Mouse (Mus musculus) bone marrow, adult 2 months (tissue): ENCODE measurements around the gene Fen1. TPM values are rescaled to one million over a fixed set of nuclear protein-coding genes. Genes with fewer than 3 reads are reported as not detected.

Experiments used
- H3K27ac ChIP-seq: fragments of 200-500 bp; 2 replicates; pipeline ENCODE4 v1.5.1; 2012; ENCODE audit warnings: low read depth, mild to moderate bottlenecking, control low read depth, inconsistent platforms, low read length; ENCODE audit not compliant: control insufficient read depth, poor library complexity, insufficient read depth
- H3K4me1 ChIP-seq: fragments of 200-500 bp; 2 replicates; pipeline ENCODE4 v1.6.1; 2011; ENCODE audit warnings: low read length; ENCODE audit not compliant: control insufficient read depth, insufficient read depth
- H3K4me3 ChIP-seq: fragments of 200-500 bp; replicated peaks from 2 replicates; pipeline ENCODE3; 2011; ENCODE audit warnings: mild to moderate bottlenecking, low read depth, low read length, control low read depth; ENCODE audit not compliant: control insufficient read depth
- CTCF ChIP-seq: fragments of 200-500 bp; IDR thresholded peaks from 2 replicates; pipeline ENCODE4 v1.5.1; 2011; ENCODE audit warnings: low read length, control low read depth; ENCODE audit not compliant: control insufficient read depth, insufficient read depth
- POLR2A ChIP-seq: fragments of 200-500 bp; IDR thresholded peaks from 2 replicates; pipeline ENCODE4 v1.6.1; 2011; ENCODE audit warnings: low read depth, mild to moderate bottlenecking, control low read depth, low read length, borderline replicate concordance; ENCODE audit not compliant: control insufficient read depth
- WGBS: fragments of 180-500 bp; shearing (Covaris S2); methylation state at CpG from one replicate; pipeline ENCODE4 v1.1.7; 2018; 5-methylcytosine and 5-hydroxymethylcytosine counted together
- polyA plus RNA-seq: library from polyadenylated mRNA; stranded (reverse); fragments of >200 nt; gene quantifications from 2 replicates; pipeline ENCODE4 v1.2.4, GENCODE M21; 2011; ENCODE audit warnings: low replicate concordance; ENCODE audit not compliant: missing spikeins, insufficient read depth, insufficient read length

Fen1 gene
- polyA plus RNA-seq, 1 experiment: 64.3 TPM

DNA sequence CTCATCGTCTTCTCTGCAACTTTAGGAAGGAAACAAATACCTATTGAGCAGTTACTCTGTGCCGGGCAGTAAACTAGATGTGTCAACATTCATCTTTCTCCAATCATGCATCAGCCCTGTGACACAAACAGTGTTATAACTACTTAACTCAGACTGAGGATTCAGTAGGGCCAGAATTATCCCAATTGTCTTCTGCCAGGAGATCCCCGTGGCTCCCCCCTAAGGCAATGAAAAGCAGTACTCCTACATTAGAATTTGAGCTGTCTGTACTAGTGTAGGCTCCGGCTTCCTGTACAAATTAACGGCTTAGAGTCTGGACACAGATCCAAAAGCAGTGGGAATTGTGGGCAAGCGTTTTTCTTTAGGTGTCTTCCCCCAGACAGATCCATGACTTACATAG is 1.1 kb upstream of the Fen1 start:
- H3K4me1 ChIP-seq: no peaks in the 10 kb centered on the region; the same call in 1 of the 2 replicates
- TF ChIP-seq POLR2A: no peak
- no peak for TF ChIP-seq CTCF
- no peak overlapping the region for H3K4me3 ChIP-seq
- H3K27ac ChIP-seq: no peak overlapping the region
- 64% methylated on average over 6 of the region's 6 CpGs for WGBS

DNA sequence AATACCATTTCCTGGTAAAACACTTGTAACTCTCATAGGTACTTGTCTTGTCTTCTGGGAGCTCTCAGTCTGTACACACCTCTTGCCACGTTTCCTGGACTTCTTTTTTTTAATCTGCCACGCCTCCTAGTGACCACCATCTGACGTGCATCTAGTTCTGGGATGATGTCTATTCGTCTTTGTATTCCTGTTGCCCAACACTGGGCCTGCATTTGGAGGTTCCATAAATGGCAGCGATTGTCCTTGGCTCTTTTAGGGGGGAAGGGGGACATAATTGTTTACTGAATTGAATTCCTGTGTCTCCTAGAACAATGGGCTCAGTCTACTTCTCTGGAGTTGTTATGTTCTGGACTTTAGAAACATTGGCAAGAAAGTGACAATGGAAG is 640 bp upstream of the Fen1 start:
- TF ChIP-seq CTCF: no peak
- TF ChIP-seq POLR2A: no peak
- H3K4me3 ChIP-seq: peak overlapping the region; percentile 34
- H3K4me1 ChIP-seq: no peaks in the 10 kb centered on the region; the same call in 1 of the 2 replicates
- H3K27ac ChIP-seq: no peak overlapping the region
- 1% methylated on average over 5 of the region's 5 CpGs for WGBS

DNA sequence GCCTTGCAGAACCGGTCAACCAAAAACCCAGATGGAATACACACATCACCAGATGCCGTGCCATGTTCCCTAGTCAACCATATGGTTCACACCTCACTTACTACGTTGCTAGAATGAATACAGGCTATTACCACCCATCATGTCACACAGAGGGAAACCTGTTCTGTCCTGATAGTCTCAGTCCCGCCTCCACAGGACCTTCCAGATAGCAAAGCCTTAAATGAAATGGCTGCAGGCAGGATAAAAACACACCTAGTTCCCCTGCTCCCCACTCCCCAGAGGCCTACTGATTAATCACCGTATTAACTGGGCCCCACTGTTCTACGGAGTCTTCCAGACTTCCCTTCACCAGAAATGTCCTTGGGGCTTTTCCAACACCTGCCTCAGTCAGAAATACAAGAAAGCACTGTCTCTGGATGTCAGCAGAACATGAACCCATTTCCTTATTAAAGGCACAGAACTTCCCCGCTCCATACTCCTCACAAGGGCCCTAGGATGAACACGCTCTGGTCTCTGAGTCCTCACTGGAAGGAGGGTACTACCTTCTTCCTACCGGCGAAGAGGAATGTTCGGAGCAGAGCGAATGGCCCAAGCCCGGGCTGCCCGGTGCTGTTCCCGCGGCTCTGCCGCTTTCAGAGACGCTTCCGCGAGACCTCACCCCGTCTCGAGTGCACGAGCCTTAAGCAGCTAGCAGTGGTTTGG is 672 bp downstream of the Fen1 start:
- Histone ChIP-seq H3K4me1 (no peaks in the 10 kb centered on the region; the same call in 1 of the 2 replicates), H3K27ac (peak overlapping the region; percentile 82), H3K4me3 (peak overlapping the region; percentile 90)
- TF ChIP-seq POLR2A (peak; percentile 65; the same call in 1 of the 2 replicates), CTCF (no peak)
- WGBS: 1% methylated on average over 23 of the region's 23 CpGs

DNA sequence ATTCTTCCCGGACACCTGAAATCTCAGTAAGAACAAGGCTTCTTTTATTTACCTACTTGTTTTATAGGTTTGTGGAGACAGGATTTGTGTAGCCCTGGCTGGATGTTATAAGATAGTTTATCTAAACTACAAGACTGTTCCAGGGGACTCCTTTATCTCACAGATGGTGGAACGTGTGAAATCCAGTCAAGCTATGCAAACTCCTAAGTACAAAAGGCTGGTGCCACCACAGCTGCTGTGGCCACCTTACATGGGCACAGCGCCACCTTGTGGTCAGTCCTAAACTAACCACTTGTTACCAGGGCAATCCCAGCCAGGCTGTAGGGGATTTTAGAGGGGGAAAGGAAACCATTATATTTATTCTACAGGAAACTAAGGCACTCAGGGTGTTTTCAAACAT is 5.2 kb downstream of the Fen1 start:
- TF ChIP-seq POLR2A: no peak
- TF ChIP-seq CTCF: peak; percentile 98
- no peak overlapping the region for H3K27ac ChIP-seq

DNA sequence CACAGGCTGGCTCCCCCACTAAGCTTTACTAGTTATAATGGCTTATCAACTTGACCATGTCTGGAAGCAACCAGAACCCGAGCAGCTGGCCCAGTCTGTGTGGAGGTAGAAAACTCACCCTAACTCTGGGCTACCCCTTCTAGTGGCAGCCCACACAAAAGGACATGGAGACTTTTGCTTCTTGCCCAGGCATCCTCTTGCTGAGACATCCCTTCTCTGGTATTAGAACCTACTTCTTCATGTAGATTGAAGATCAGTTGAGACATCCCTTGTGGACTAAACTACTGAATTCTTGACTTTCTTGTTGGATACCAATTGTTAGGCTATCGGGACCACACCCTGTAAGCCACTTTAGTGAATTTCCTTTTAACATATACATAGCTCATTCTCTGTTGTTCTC is 5.7 kb downstream of the Fen1 start:
- TF ChIP-seq CTCF (no peak), POLR2A (no peak)
- WGBS: 83% methylated on average over 2 of the region's 2 CpGs
- Histone ChIP-seq H3K4me1 (no peaks in the 10 kb centered on the region; the same call in 1 of the 2 replicates), H3K27ac (no peak overlapping the region), H3K4me3 (no peak overlapping the region)

More for the DNA sequence above, 5.2 kb downstream of the Fen1 start:
- no peaks in the 10 kb centered on the region; the same call in 1 of the 2 replicates for H3K4me1 ChIP-seq
- WGBS: 24% methylated on average over 3 of the region's 3 CpGs
- H3K4me3 ChIP-seq: no peak overlapping the region

DNA sequence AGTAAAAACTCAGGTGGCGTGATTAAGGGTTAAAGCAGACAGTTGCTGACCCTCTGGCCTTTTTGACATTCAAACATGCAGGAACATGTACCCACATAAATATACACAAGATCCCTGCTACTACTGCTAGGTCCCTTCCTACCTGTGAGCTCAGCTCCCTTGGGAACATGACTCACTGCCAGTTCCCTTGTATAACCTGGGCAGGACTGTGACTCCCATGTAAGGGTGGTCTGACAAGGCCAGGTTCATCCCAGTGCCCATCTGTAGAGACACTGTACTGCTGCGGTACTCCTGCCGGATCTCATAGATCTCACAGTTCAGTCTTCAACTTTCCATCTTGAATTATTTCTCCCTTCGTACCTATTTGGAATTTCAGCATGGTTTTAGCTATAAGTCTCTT is 6.8 kb downstream of the Fen1 start:
- Histone ChIP-seq H3K4me1 (no peaks in the 10 kb centered on the region; the same call in 1 of the 2 replicates), H3K4me3 (no peak overlapping the region), H3K27ac (no peak overlapping the region)
- WGBS: 90% methylated on average over 4 of the region's 4 CpGs
- TF ChIP-seq POLR2A: no peak
- TF ChIP-seq CTCF: no peak

DNA sequence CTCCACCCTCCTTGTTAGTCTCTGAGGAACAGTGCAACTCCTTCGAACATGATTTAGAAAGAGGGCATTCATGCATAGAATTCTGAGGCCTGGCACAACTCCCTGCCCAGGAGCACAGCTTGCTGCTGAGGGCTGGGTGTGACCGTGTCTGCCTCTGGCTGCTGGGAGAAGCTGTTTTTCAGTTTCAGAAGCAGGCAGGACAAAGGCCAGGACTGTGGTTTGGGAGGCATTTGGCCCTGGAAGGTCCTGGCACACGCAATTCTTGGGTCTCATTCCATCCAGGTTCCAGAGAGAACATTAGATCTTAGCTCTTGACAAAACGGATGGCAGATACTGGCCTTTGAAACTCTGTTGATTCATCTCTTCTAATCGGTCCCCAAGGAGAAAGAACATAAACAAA is 8.7 kb downstream of the Fen1 start:
- TF ChIP-seq CTCF: no peak
- TF ChIP-seq POLR2A: no peak
- no peaks in the 10 kb centered on the region; the same call in 1 of the 2 replicates for H3K4me1 ChIP-seq
- H3K27ac ChIP-seq: no peak overlapping the region
- WGBS: 84% methylated on average over 5 of the region's 5 CpGs
- no peak overlapping the region for H3K4me3 ChIP-seq

DNA sequence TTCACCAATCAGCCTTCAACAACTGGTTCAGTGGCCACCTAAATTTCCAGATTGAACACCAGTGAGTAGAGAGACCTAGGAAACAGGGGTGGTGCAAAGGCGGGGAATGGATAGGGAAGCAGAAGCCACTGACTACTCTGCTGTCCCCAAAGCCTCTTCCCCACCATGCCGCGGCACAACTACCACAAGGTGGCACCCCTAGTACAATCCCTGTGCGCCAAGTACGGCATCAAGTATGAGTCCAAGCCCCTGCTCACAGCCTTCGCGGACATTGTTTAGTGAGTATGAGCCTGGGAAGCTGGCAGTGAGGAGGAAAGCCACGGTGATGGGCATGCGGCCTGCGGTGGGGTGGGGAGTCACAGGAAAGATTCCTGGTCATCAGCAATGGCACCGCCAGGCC is 9.6 kb downstream of the Fen1 start:
- TF ChIP-seq POLR2A: no peak
- no peak for TF ChIP-seq CTCF
- WGBS: 93% methylated on average over 11 of the region's 11 CpGs
- no peaks in the 10 kb centered on the region; the same call in 1 of the 2 replicates for H3K4me1 ChIP-seq
- no peak overlapping the region for H3K4me3 ChIP-seq
- H3K27ac ChIP-seq: no peak overlapping the region

DNA sequence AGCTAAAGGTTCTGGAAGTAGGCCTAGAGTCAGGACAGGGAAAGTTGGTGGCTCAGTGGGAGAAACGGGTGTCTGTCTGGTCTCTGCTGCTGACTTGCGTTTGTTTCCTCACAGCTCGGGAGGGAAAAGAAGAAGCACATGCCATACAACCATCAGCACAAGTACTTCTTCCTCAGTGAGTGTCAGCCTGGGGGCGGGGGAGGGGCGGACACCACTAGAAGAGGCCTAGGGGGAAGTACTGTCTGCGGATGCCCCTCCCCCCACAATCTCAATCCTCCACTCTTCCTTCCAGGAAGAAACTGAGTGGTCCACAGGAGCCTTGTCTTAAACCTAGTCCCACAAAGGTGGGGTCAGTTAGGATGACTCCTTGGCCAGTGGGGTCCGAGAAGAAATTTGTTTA is 12.6 kb downstream of the Fen1 start:
- Histone ChIP-seq H3K27ac (no peak overlapping the region), H3K4me3 (no peak overlapping the region), H3K4me1 (no peaks in the 10 kb centered on the region; the same call in 1 of the 2 replicates)
- TF ChIP-seq POLR2A (no peak), CTCF (no peak)
- WGBS: 35% methylated on average over 7 of the region's 7 CpGs
